Mouse (Mus musculus): ENCODE results near the gene Igfbp4. TPM values are rescaled to one million over a fixed set of nuclear protein-coding genes. Genes with fewer than 3 reads are reported as not detected.
A peak's percentile ranks its signal among the peaks of the same experiment; 100 is the strongest.

Gene Igfbp4
- polyA plus RNA-seq, 1 experiment from 2014 or later, result 513 TPM

DNA sequence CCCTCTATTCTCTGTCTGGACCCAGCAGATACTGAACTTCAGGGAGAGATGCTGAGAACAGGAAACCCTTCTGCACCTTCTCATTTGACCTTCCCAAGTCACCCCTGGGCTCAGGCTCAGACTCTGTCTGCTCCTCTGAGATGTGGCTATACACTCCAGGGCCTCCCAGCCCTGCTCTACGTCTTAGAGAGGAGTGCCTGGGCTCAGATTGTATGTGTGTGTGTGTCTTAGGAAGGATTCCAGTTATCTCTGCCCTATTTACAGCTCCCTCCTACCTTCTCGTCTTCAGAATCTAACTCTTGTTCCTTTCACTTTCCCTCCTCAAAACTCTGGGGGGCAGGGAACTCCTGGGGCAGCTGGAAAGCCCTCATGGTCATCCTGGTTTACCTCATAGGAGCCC, 47.4 kb downstream of the Igfbp4 start:
- Histone ChIP-seq H3K4me3 (replicated peaks) (0 out of 2 replicates have a peak overlapping the region, but pooled peaks have one; percentile 11), H3K27me3 (replicated peaks) (no peaks in the 10 kb centered on the region), H3K36me3 (no peaks in the 10 kb centered on the region), H3K27ac (no peak overlapping the region), H3K9ac (no peak overlapping the region), H3K9me3 (no peaks in the 10 kb centered on the region), H3K4me1 (0 out of 2 replicates have a peak, but pooled peaks cover 4% of the 10 kb centered on the region), H3K4me2 (peak overlapping the region; percentile 21)
- 34% methylated on average over 2 of the region's 2 CpGs for WGBS
- no peak for ATAC-seq (ENCODE audit: insufficient read depth, low FRiP score, low read depth)

DNA sequence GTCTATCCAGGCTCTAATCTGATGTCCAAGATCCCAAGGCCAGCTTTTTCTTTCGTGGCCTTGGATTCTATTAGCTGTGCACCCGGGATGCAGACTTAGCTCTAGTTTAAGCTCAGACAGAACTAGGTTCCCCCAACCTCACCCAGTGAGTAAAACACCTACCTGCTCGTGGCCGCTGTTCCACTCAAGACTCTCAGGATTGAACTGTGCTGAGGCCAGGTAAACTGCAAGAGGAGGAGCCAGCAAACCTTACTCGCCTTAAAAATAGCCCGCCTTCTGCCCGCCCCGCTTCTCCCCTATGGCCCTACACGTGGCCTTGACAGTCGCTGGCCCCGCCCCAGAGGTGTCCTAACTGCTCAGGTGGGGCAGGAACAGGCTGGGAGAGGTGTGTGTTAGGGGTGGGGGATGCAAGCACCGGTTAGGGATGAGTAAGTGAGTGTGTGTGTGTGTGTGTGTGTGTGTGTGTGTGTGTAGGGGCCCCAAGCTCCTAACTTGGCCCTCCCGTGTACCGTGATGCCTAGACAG, 48.1 kb downstream of the Igfbp4 start, which contains the start of gene Tns4:
Gene Tns4, minus strand, starts transcription at position 230 of the 525 bp plus-strand sequence.
- 0 out of 2 replicates have a peak, but pooled peaks cover 4% of the 10 kb centered on the region for H3K4me1 ChIP-seq
- H3K36me3 ChIP-seq, result no peaks in the 10 kb centered on the region
- WGBS, result 58% methylated on average over 14 of the region's 14 CpGs
- no peaks in the 10 kb centered on the region for H3K27me3 ChIP-seq (replicated peaks)
- H3K4me2 ChIP-seq, result peak within 1 kb of the TSS; percentile 21
- H3K9ac ChIP-seq, result no peak within 1 kb of the TSS
- H3K9me3 ChIP-seq, result no peaks in the 10 kb centered on the region
- H3K27ac ChIP-seq, result no peak within 1 kb of the TSS
- ATAC-seq (ENCODE audit: insufficient read depth, low FRiP score, low read depth), result peak; percentile 48; the same call in 1 of the 2 replicates
- H3K4me3 ChIP-seq (replicated peaks), result peak within 1 kb of the TSS; percentile 11; the same call in 1 of the 2 replicates

- no peaks in the 10 kb centered on the region for H3K36me3 ChIP-seq
- ATAC-seq (ENCODE audit: insufficient read depth, low FRiP score, low read depth), result no peak
- WGBS, result 89% methylated on average over 8 of the region's 8 CpGs
- no peak overlapping the region for H3K4me3 ChIP-seq (replicated peaks)
- H3K9me3 ChIP-seq, result no peaks in the 10 kb centered on the region
- H3K27ac ChIP-seq, result no peak overlapping the region
- no peaks in the 10 kb centered on the region for H3K27me3 ChIP-seq (replicated peaks)
- H3K9ac ChIP-seq, result no peak overlapping the region
- no peak overlapping the region for H3K4me2 ChIP-seq
- 0 out of 2 replicates have a peak, but pooled peaks cover 4% of the 10 kb centered on the region for H3K4me1 ChIP-seq
Measured at GRCm38 (mm10) chr11:99090391-99090790, 49.3 kb downstream of the Igfbp4 start.

- Histone ChIP-seq H3K36me3 (no peaks in the 10 kb centered on the region), H3K9ac (no peak overlapping the region), H3K27me3 (replicated peaks) (no peaks in the 10 kb centered on the region), H3K9me3 (no peaks in the 10 kb centered on the region), H3K4me3 (replicated peaks) (no peak overlapping the region), H3K4me1 (0 out of 2 replicates have a peak, but pooled peaks cover 7% of the 10 kb centered on the region), H3K4me2 (no peak overlapping the region), H3K27ac (no peak overlapping the region)
- no peak for ATAC-seq (ENCODE audit: insufficient read depth, low FRiP score, low read depth)
- WGBS, result 35% methylated on average over 2 of the region's 2 CpGs
Measured at GRCm38 (mm10) chr11:99091666-99092065, 50.6 kb downstream of the Igfbp4 start.

DNA sequence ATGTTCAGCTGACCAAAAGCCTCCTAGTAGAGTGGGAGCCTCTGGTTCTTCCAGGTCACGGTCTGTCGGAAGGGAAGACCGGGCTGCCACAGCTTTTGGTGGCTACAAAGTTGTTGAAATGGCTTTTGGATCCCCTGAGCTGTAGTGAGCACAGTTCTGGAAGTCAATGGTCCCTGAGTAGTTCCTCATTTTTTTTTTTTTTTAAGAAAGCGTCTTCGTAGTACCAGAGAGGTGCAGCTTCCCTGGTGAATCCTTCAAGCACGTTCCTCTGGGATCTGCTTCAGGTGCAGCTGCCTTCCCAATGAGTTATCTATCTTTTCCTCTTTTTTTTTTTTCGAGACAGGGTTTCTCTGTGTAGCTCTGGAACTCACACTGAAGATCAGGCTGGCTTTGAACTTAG, 52.7 kb downstream of the Igfbp4 start:
- Histone ChIP-seq H3K4me1 (0 out of 2 replicates have a peak, but pooled peaks cover 7% of the 10 kb centered on the region), H3K9me3 (no peaks in the 10 kb centered on the region), H3K27me3 (replicated peaks) (no peaks in the 10 kb centered on the region), H3K4me3 (replicated peaks) (no peak overlapping the region), H3K9ac (no peak overlapping the region), H3K36me3 (no peaks in the 10 kb centered on the region), H3K4me2 (no peak overlapping the region), H3K27ac (no peak overlapping the region)
- ATAC-seq (ENCODE audit: insufficient read depth, low FRiP score, low read depth), result no peak
- 80% methylated on average over 7 of the region's 7 CpGs for WGBS

DNA sequence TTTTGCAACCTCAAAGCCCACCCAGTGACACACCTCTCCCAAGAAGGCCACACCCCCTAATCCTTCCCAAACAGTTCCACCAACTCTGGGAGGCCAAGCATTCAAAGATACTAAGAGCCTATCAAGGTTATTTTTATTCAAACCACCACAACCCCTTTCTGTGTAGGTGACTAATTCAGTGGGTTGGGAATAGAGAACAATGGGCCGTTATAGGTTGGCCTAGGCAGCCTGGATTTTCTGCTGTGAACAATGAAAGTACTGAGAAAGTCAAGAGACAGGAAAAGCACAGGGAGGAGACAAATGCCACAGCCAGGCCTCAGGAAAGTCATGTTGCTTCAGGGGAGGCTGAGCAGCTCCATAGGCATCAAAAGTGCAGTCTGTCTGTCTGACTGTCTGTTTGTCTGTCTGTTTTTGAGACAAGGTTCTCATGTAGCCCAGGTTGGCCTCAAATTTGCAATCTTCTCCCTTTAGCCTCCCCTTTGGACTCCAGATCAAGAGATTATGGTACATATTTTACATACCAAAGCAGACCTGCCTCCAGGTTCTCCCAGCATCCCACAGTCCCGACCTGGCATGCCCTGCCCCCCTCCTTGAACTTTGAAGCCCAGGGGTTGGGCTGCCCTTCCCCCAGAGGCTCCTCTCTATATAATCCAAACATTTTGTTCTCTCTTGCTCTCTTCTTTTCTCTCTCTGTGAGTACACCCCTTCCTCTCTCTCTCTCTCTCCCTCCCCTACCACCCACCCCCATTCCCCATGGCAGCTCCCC, 54.0 kb downstream of the Igfbp4 start:
- no peaks in the 10 kb centered on the region for H3K36me3 ChIP-seq
- H3K9ac ChIP-seq, result no peak overlapping the region
- H3K4me3 ChIP-seq (replicated peaks), result no peak overlapping the region
- no peak for ATAC-seq (ENCODE audit: insufficient read depth, low FRiP score, low read depth)
- 47% methylated on average over 2 of the region's 2 CpGs for WGBS
- no peaks in the 10 kb centered on the region for H3K27me3 ChIP-seq (replicated peaks)
- H3K27ac ChIP-seq, result no peak overlapping the region
- no peak overlapping the region for H3K4me2 ChIP-seq
- H3K9me3 ChIP-seq, result no peaks in the 10 kb centered on the region
- H3K4me1 ChIP-seq, result peaks cover 3% of the 10 kb centered on the region; the same call in 1 of the 2 replicates

- H3K9me3 ChIP-seq, result no peaks in the 10 kb centered on the region
- H3K4me2 ChIP-seq, result no peak overlapping the region
- H3K27ac ChIP-seq, result no peak overlapping the region
- no peak overlapping the region for H3K9ac ChIP-seq
- no peak for ATAC-seq (ENCODE audit: insufficient read depth, low FRiP score, low read depth)
- H3K4me1 ChIP-seq, result peaks cover 3% of the 10 kb centered on the region; the same call in 1 of the 2 replicates
- WGBS, result 83% methylated on average over 4 of the region's 4 CpGs
- H3K27me3 ChIP-seq (replicated peaks), result no peaks in the 10 kb centered on the region
- H3K4me3 ChIP-seq (replicated peaks), result no peak overlapping the region
- no peaks in the 10 kb centered on the region for H3K36me3 ChIP-seq
Measured at GRCm38 (mm10) chr11:99095759-99096158, 54.7 kb downstream of the Igfbp4 start.

GRCm38 (mm10) chr11:99096417-99096816, 55.4 kb downstream of the Igfbp4 start:
- no peak for ATAC-seq (ENCODE audit: insufficient read depth, low FRiP score, low read depth)
- Histone ChIP-seq H3K9me3 (no peaks in the 10 kb centered on the region), H3K36me3 (no peaks in the 10 kb centered on the region), H3K4me1 (peaks cover 3% of the 10 kb centered on the region; the same call in 1 of the 2 replicates), H3K4me2 (no peak overlapping the region), H3K27ac (no peak overlapping the region), H3K27me3 (replicated peaks) (no peaks in the 10 kb centered on the region), H3K4me3 (replicated peaks) (no peak overlapping the region), H3K9ac (no peak overlapping the region)
- WGBS, result 74% methylated on average over 4 of the region's 4 CpGs

DNA sequence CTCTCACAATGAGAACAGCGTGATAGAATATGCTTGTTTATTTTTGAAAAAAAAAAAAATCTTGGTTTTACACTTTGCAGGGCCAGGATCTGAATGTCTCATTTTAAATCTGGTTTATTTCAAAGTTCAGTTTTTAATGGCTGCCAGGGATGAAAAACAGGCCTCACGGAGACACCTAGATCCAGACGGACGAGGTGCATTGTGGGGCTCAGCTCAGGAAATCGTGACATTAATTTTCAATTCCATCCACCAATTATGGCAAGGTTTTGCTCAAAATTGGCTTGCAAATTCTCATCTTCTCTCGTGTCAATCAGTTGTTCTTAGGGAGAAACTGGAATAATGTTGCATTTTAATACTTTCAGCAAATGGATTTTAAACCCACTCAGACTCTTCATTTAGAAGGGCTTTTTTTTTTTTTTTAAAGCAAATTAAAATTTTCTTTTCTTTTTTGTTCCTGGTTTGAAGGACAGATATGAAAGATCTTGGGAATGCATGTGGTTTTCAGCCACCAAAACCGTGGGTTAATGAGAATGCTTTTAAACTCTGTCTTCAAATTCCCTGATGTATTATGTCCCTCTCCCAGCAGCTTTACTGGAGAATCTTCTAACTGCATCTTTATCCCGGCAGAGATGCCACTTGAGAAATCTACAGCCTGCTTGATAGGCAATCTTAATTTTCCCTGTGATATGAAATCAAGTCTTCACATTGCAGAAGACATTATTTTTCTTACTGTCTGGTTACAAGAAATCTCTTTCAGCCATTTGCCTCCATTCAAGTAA, 56.1 kb downstream of the Igfbp4 start:
- Histone ChIP-seq H3K9me3 (no peaks in the 10 kb centered on the region), H3K4me3 (replicated peaks) (no peak overlapping the region), H3K4me2 (no peak overlapping the region), H3K9ac (no peak overlapping the region), H3K4me1 (peaks cover 3% of the 10 kb centered on the region; the same call in 1 of the 2 replicates), H3K27ac (no peak overlapping the region), H3K36me3 (no peaks in the 10 kb centered on the region), H3K27me3 (replicated peaks) (no peaks in the 10 kb centered on the region)
- 59% methylated on average over 8 of the region's 8 CpGs for WGBS
- no peak for ATAC-seq (ENCODE audit: insufficient read depth, low FRiP score, low read depth)

GRCm38 (mm10) chr11:99098924-99099323, 57.9 kb downstream of the Igfbp4 start:
- no peak overlapping the region for H3K9ac ChIP-seq
- no peak overlapping the region for H3K27ac ChIP-seq
- no peaks in the 10 kb centered on the region for H3K36me3 ChIP-seq
- no peak for ATAC-seq (ENCODE audit: insufficient read depth, low FRiP score, low read depth)
- H3K9me3 ChIP-seq, result no peaks in the 10 kb centered on the region
- 88% methylated on average over 9 of the region's 9 CpGs for WGBS
- no peak overlapping the region for H3K4me2 ChIP-seq
- no peaks in the 10 kb centered on the region for H3K27me3 ChIP-seq (replicated peaks)
- peaks cover 3% of the 10 kb centered on the region; the same call in 1 of the 2 replicates for H3K4me1 ChIP-seq
- H3K4me3 ChIP-seq (replicated peaks), result no peak overlapping the region

DNA sequence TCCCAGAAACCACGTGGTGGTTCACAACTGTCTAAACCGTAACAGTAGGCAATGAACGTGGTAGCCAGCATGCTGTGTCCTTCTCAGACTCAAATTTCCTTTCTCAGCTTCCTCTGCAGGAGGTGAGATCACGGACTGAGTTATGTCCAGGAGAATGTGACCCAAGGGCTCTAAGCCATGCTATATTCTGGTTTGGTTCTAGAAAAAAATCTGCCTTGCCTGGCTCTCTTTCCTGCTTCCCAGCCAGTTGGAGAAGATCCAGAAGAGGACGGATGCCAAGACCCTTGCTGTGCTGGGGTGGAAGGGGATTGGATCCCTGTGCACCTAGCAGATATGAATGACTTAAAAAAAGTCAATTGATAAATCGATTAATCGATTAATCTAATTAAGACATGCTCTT, 58.5 kb downstream of the Igfbp4 start:
- H3K4me3 ChIP-seq (replicated peaks), result no peak overlapping the region
- WGBS, result 75% methylated on average over 7 of the region's 7 CpGs
- no peaks in the 10 kb centered on the region for H3K27me3 ChIP-seq (replicated peaks)
- H3K9ac ChIP-seq, result no peak overlapping the region
- no peak for ATAC-seq (ENCODE audit: insufficient read depth, low FRiP score, low read depth)
- H3K36me3 ChIP-seq, result no peaks in the 10 kb centered on the region
- H3K4me1 ChIP-seq, result peaks cover 3% of the 10 kb centered on the region; the same call in 1 of the 2 replicates
- no peak overlapping the region for H3K4me2 ChIP-seq
- no peaks in the 10 kb centered on the region for H3K9me3 ChIP-seq
- no peak overlapping the region for H3K27ac ChIP-seq
